Mouse (Mus musculus) right cerebral cortex, postnatal 4 days (tissue): ENCODE data around the gene Srsf2.
A peak's percentile ranks its signal among the peaks of the same experiment; 100 is the strongest.

Source experiments
- DNase-seq: peaks from one replicate; pipeline ENCODE4 v3.0.0-alpha.2; 2022

Gene Srsf2

GRCm38 (mm10) chr11:116807938-116808606, 44.8 kb downstream of the Srsf2 start:
- peak; percentile 85 for DNase-seq

DNA sequence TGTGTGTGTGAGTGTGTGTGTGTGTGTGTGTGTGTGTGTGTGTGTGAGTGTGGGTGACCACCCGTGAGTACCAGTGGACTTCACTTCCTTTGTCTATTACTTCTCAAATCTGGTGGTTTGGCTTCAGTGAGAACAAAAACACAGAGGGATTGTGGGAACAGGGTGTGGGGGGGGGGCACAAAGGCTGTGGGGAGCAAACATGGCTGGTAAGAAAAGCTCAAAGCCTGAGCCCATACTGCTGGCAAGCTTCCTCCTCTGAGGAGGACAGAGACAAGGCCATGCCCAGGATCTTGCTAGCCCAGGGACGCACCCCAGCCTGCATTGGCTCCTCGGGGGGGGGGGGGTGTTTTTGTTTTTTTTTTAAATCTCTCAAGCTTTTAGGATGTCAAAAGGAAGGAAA, 45.4 kb downstream of the Srsf2 start:
- no peak for DNase-seq

DNA sequence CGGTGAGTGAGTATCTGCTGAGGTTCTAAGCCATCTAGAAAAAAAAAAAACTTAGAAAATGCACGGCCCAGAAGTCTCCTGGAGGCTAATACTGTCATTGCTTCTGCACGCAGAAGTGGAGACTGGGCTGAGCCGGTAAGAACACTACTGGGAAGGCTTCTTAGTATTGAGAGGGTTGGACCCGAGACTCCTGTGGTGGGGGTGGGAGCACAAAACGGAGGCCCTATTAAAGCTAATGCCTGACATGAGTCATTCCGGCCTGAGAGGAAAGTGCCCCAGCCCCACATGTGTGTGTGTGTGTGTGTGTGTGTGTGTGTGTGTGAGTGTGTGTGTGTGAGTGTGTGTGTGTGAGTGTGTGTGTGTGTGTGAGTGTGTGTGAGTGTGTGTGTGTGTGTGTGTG, 45.8 kb downstream of the Srsf2 start:
- DNase-seq = no peak

GRCm38 (mm10) chr11:116806136-116807071, 46.5 kb downstream of the Srsf2 start:
- DNase-seq = no peak

- DNase-seq = no peak
Observed at GRCm38 (mm10) chr11:116802709-116803108, 50.2 kb downstream of the Srsf2 start.

DNA sequence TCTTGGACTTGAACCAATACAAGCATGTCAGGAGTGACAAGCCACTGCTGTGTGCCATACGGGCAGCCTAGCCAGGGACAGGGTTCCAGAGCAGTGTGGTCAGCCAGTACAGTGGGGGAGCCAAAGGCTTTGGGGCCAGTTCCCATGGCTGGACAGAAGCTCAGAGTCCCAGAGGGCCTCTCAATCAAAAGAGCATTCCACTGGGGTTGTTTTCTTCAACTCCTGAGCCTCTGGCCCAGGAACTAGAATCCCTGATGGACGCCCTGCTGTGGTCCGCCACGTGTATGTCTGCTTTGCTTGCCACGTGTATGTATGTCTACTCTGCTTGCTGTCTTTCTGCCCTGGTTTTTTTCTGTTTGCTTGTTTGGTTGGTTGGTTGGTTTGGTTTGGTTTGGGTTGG, 51.8 kb downstream of the Srsf2 start:
- no peak for DNase-seq
